Mouse (Mus musculus) heart, embryonic 14.5 days (tissue): ENCODE data around the gene Rab13. TPM values are rescaled to one million over a fixed set of nuclear protein-coding genes. Genes with fewer than 3 reads are reported as not detected.

Experiments
- ATAC-seq: fragments of 200-750 bp; cut with Nextera tagmentation; 2 replicates; pipeline ENCODE4 v1.8.0; 2017; ENCODE audit warnings: low read depth, moderate TSS enrichment; ENCODE audit not compliant: insufficient number of reproducible peaks, insufficient read depth, low FRiP score
- H3K27ac ChIP-seq, 2 experiments: fragments of 200-500 bp in 1 of 2; fragments of 300-500 bp in 1 of 2; sonication (generic) in 1 of 2; replicated peaks in 1 of 2; 2 replicates each; pipeline ENCODE4 v1.5.1; 2012 to 2014; ENCODE audit warnings: low read depth in 2 of 2, low read length in 2 of 2, control low read depth in 1 of 2, mild to moderate bottlenecking in 1 of 2, mixed read lengths in 1 of 2; ENCODE audit not compliant: control insufficient read depth in 1 of 2, insufficient read depth in 1 of 2
- H3K27me3 ChIP-seq: fragments of 300-500 bp; sonication (generic); 2 replicates; pipeline ENCODE4 v1.6.1; 2014; ENCODE audit warnings: mild to moderate bottlenecking, low read length, control low read depth; ENCODE audit not compliant: control insufficient read depth, insufficient read depth
- H3K36me3 ChIP-seq: fragments of 300-500 bp; sonication (generic); 2 replicates; pipeline ENCODE4 v1.6.1; 2014; ENCODE audit warnings: mild to moderate bottlenecking, control low read depth, low read length, mixed read lengths; ENCODE audit not compliant: control insufficient read depth, insufficient read depth
- H3K4me1 ChIP-seq, 2 experiments: fragments of 200-500 bp in 1 of 2; fragments of 300-500 bp in 1 of 2; sonication (generic) in 1 of 2; 2 replicates each; pipeline ENCODE4 v1.6.1; 2012 to 2014; ENCODE audit warnings: low read length in 2 of 2, control low read depth in 1 of 2, mixed read lengths in 1 of 2; ENCODE audit not compliant: control insufficient read depth in 2 of 2, insufficient read depth in 2 of 2
- H3K4me2 ChIP-seq: fragments of 300-500 bp; sonication (generic); 2 replicates; pipeline ENCODE4 v1.6.1; 2014; ENCODE audit warnings: mild to moderate bottlenecking, low read length
- H3K4me3 ChIP-seq, 2 experiments: fragments of 200-500 bp in 1 of 2; fragments of 300-500 bp in 1 of 2; sonication (generic) in 1 of 2; 2 replicates each; pipeline ENCODE4 v1.5.1; 2012 to 2014; ENCODE audit warnings: low read length in 2 of 2, mild to moderate bottlenecking in 2 of 2, control low read depth in 1 of 2, low read depth in 1 of 2, moderate library complexity in 1 of 2; ENCODE audit not compliant: control insufficient read depth in 1 of 2, insufficient read depth in 1 of 2
- H3K9ac ChIP-seq: fragments of 300-500 bp; sonication (generic); 2 replicates; pipeline ENCODE4 v1.6.1; 2014; ENCODE audit warnings: mild to moderate bottlenecking, low read length
- H3K9me3 ChIP-seq: fragments of 300-500 bp; sonication (generic); 2 replicates; pipeline ENCODE4 v1.6.1; 2016; ENCODE audit warnings: low read length, control low read depth; ENCODE audit not compliant: control insufficient read depth
- WGBS: fragments of 180-500 bp; shearing (Covaris S2); extraction: QIAGEN DNeasy Blood & Tissue Kit; methylation state at CpG from one replicate; pipeline ENCODE4 v1.1.7; 2014; 5-methylcytosine and 5-hydroxymethylcytosine counted together
- microRNA-seq: library from miRNA; unstranded; fragments of <30 nt; microRNA quantifications from one replicate; pipeline ENCODE4, GENCODE M21; 2016
- polyA plus RNA-seq: library from polyadenylated mRNA; unstranded; fragments of >200 nt; fragmentation: Nextera tagmentation; extraction: Ambion mirVana; gene quantifications from 2 replicates; pipeline ENCODE4 v1.2.1, GENCODE M21; 2014

The Rab13 gene
- polyA plus RNA-seq, 1 experiment from 2014 or later: 12.1 TPM

DNA sequence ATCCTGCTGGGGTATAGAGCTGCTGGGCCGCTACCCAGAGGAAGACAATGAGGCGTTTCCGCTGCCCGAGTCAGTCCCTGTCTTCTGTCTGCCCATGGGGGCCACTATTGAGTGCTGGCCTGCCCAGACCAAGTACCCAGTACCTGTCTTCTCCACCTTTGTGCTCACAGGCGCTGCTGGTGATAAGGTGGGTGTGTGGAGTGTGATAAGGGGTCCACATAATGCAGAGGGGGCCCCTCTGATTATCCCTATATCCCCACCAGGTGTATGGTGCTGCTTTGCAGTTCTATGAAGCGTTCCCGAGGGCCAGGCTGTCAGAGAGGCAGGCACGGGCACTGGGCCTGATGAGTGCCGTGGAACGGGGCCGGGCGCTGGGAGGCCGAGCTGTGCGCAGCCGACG, 55.5 kb downstream of the Rab13 start:
- H3K9me3 ChIP-seq: no peaks in the 10 kb centered on the region
- H3K4me2 ChIP-seq: no peak overlapping the region
- no peak overlapping the region for H3K27ac ChIP-seq
- H3K4me3 ChIP-seq: no peak overlapping the region
- ATAC-seq: no peak
- 86% methylated on average over 16 of the region's 16 CpGs for WGBS
- H3K27me3 ChIP-seq: no peaks in the 10 kb centered on the region
- peaks cover 7 to 15% of the 10 kb centered on the region in 2 experiments for H3K4me1 ChIP-seq
- H3K9ac ChIP-seq: no peak overlapping the region
- peaks cover 58% of the 10 kb centered on the region for H3K36me3 ChIP-seq

DNA sequence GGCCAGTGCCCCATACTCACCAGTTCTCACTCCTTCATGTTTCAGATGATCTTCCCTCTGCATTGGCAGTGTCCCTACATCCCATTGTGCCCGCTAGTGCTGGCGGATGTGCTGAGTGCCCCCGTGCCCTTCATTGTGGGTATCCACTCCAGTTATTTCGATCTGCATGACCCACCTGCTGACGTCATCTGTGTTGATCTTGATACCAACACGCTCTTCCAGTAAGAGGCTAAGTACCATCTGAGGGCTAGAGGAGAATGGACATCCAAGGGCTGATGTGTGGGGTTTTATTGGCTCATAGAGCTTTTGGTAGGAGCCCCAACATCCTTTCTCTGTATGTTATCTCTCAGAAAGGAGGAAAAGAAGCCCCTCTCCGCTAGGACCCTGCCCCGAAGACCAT, 57.3 kb downstream of the Rab13 start:
- H3K4me3 ChIP-seq: no peak overlapping the region
- H3K27me3 ChIP-seq: no peaks in the 10 kb centered on the region
- no peak overlapping the region for H3K27ac ChIP-seq
- 90% methylated on average over 8 of the region's 8 CpGs for WGBS
- ATAC-seq: no peak
- no peak overlapping the region for H3K9ac ChIP-seq
- no peaks in the 10 kb centered on the region for H3K9me3 ChIP-seq
- H3K4me1 ChIP-seq: peaks cover 5 to 12% of the 10 kb centered on the region in 2 experiments
- H3K4me2 ChIP-seq: no peak overlapping the region
- H3K36me3 ChIP-seq: peaks cover 70% of the 10 kb centered on the region

DNA sequence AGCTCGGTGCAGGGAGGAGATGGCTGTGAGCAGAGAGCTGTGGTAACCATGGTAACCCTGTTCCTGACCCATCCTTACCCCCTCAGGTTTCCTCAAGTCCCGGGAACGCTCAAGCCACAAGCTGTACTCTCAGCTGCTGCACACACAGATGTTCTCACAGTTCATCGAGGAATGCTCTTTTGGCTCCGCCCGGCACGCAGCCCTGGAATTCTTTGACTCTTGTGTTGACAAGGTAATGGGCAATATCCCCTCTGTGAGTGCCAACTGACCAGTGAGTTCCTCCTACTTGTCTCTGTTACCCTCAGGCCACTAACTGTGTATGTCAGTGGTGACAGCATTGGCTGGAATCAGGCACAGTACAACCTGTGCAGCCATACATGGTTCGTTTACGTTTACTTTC, 58.7 kb downstream of the Rab13 start:
- Histone ChIP-seq H3K27ac (no peak overlapping the region), H3K9me3 (no peaks in the 10 kb centered on the region), H3K27me3 (no peaks in the 10 kb centered on the region), H3K36me3 (peaks cover 84% of the 10 kb centered on the region), H3K4me2 (no peak overlapping the region), H3K4me1 (peaks cover 0 to under 1% of the 10 kb centered on the region in 2 experiments; a peak in 1 of 4 replicates), H3K9ac (no peak overlapping the region), H3K4me3 (no peak overlapping the region)
- no peak for ATAC-seq
- WGBS: 58% methylated on average over 9 of the region's 9 CpGs

DNA sequence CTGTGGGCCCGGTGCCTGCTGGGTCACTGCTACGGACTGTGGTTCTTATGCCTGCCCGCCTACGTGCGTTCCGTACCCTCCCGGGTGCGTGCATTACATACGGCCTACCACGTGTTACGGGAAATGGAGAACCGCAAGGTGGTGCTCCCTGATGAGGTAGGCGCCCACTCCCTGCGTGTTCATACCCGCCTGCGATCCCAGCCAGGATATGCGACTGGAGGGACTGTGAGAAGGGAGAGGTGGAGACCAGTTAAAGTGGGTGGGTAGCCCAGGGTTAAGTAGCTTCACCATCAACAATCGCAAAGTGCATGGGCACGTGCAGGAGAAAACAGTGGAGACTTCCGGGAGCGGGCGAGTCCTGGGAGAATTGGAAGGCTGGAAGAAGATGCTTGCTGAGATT, 60.4 kb downstream of the Rab13 start:
- no peak for ATAC-seq
- no peak overlapping the region for H3K4me3 ChIP-seq
- H3K9ac ChIP-seq: no peak overlapping the region
- WGBS: 94% methylated on average over 22 of the region's 22 CpGs
- no peak overlapping the region for H3K4me2 ChIP-seq
- H3K36me3 ChIP-seq: peaks cover 97% of the 10 kb centered on the region
- H3K27ac ChIP-seq: no peak overlapping the region
- no peaks in the 10 kb centered on the region for H3K27me3 ChIP-seq
- no peaks in the 10 kb centered on the region for H3K9me3 ChIP-seq
- H3K4me1 ChIP-seq: no peaks in the 10 kb centered on the region; a peak in 1 of 4 replicates

DNA sequence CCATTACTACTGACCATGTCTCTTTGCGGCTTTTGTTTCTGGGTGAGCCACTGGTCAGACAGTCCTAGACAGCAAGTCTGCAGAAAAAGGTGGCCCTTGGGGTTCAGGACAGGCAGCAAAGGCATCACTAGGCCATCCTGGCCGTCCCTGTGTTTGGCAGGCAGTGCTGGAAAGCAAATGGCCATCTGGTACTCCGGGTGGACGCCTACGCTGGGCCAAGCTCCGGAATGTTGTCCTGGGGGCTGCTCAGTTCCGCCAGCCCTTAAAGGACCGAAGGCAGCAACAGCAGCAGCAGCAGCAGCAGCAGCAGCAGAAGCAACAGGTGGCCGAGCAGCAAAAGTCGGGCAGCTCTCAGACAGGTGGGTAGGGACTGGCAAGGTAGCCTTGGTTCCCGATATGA, 61.8 kb downstream of the Rab13 start:
- Histone ChIP-seq H3K27me3 (no peaks in the 10 kb centered on the region), H3K27ac (no peak overlapping the region), H3K4me1 (no peaks in the 10 kb centered on the region; a peak in 1 of 4 replicates), H3K4me3 (no peak overlapping the region), H3K4me2 (no peak overlapping the region), H3K9ac (no peak overlapping the region), H3K9me3 (no peaks in the 10 kb centered on the region), H3K36me3 (peaks cover 98% of the 10 kb centered on the region)
- WGBS: 91% methylated on average over 11 of the region's 11 CpGs
- ATAC-seq: no peak

Small RNA genes within 50 kb of the gene (microRNA-seq; reads per million reads assigned to microRNA genes)
- gene Mir7012: not detected

Other genes starting within 250 kb of the Rab13 start
- gene Hax1, start 214.9 kb upstream of the Rab13 start, polyA plus RNA-seq: 78.4 and 81.9 TPM in 2 replicates
- 146 and 162 TPM in 2 replicates for gene 4933434E20Rik, start 162.1 kb upstream of the Rab13 start, polyA plus RNA-seq
- gene Ubap2l, start 161.1 kb upstream of the Rab13 start, polyA plus RNA-seq: 154 and 173 TPM in 2 replicates
- 236 and 242 TPM in 2 replicates for gene Tpm3, start 141.0 kb upstream of the Rab13 start, polyA plus RNA-seq
- 0.24 and 0.43 TPM in 2 replicates for gene Nup210l, start 109.6 kb upstream of the Rab13 start, polyA plus RNA-seq
- gene Rps27, start within 50 bp of the Rab13 start, polyA plus RNA-seq: 1,133 and 1,344 TPM in 2 replicates
- 95.1 and 96.7 TPM in 2 replicates for gene Jtb, start 17.9 kb downstream of the Rab13 start, polyA plus RNA-seq
- gene Creb3l4, start 29.8 kb downstream of the Rab13 start, polyA plus RNA-seq: 1.9 and 3.5 TPM in 2 replicates
- 86.6 and 88.2 TPM in 2 replicates for gene Slc39a1, start 34.5 kb downstream of the Rab13 start, polyA plus RNA-seq
- gene Crtc2, start 40.5 kb downstream of the Rab13 start, polyA plus RNA-seq: 7.5 and 8.7 TPM in 2 replicates
- gene Dennd4b, start 51.5 kb downstream of the Rab13 start, polyA plus RNA-seq: 5.4 and 5.6 TPM in 2 replicates
- gene Gatad2b, start 79.5 kb downstream of the Rab13 start, polyA plus RNA-seq: 8.2 and 9.4 TPM in 2 replicates
- gene Slc27a3, start 176.2 kb downstream of the Rab13 start, polyA plus RNA-seq: 4.3 and 4.6 TPM in 2 replicates
- 21.0 and 22.1 TPM in 2 replicates for gene Ints3, start 219.9 kb downstream of the Rab13 start, polyA plus RNA-seq